Mouse (Mus musculus) T-helper 17 cell (primary cell): Measurements from ENCODE around the gene Sae1.
"Not testable (repeated sequence)": the region's sequence is repeated elsewhere in the genome, so short reads cannot be mapped to it uniquely, and the experiment has no call there.

Experiments
- in situ Hi-C, 2 experiments: fragments of 300-600 bp; cut with MboI, MseI; formaldehyde crosslinking; loops; 1 replicate in 1 of 2; 2 replicates in 1 of 2; pipeline ENCODE4 v1.15.1; 2025; ENCODE audit warnings: high pct_unique_total_duplicates in 2 of 2

Sae1 gene

GRCm38 (mm10) chr7:16310521-16311452 lies 76.8 kb downstream of the Sae1 start:
- in situ Hi-C loops: no loop called here

GRCm38 (mm10) chr7:16310020-16310520 lies 77.5 kb downstream of the Sae1 start:
- in situ Hi-C loops: no loop called here

GRCm38 (mm10) chr7:16309318-16310019 lies 78.1 kb downstream of the Sae1 start:
- in situ Hi-C loops: no loop called here

- in situ Hi-C loops: no loop called here
Measured at GRCm38 (mm10) chr7:16308555-16309317, 78.9 kb downstream of the Sae1 start.

GRCm38 (mm10) chr7:16308093-16308492 lies 79.5 kb downstream of the Sae1 start, which contains the start of gene Bbc3:
TSS of gene Bbc3 (plus strand) at chr7:16308393.
- in situ Hi-C loops: not testable (repeated sequence)

GRCm38 (mm10) chr7:16307141-16307540 lies 80.5 kb downstream of the Sae1 start:
- in situ Hi-C loops: not testable (repeated sequence)

GRCm38 (mm10) chr7:16299419-16300035 lies 88.1 kb downstream of the Sae1 start:
- in situ Hi-C loops: no loop called here

- in situ Hi-C loops: no loop called here
Measured at GRCm38 (mm10) chr7:16298927-16299326, 88.7 kb downstream of the Sae1 start.

- in situ Hi-C loops: no loop called here
Measured at GRCm38 (mm10) chr7:16297616-16298015, 90.0 kb downstream of the Sae1 start.

- in situ Hi-C loops: no loop called here
Measured at GRCm38 (mm10) chr7:16296766-16297390, 90.7 kb downstream of the Sae1 start.

- in situ Hi-C loops: no loop called here
Measured at GRCm38 (mm10) chr7:16296146-16296545, 91.5 kb downstream of the Sae1 start.

- in situ Hi-C loops: no loop called here
Measured at GRCm38 (mm10) chr7:16295321-16295900, 92.2 kb downstream of the Sae1 start.

- in situ Hi-C loops: loop anchor here in 1 of 2 experiments (5.0 kb wide), 2 partner anchors 32 to 87 kb away; no protein-coding TSS in a partner anchor
Measured at GRCm38 (mm10) chr7:16294837-16295236, 92.8 kb downstream of the Sae1 start.

GRCm38 (mm10) chr7:16294346-16294745 lies 93.3 kb downstream of the Sae1 start:
- in situ Hi-C loops: loop anchor here in 1 of 2 experiments (5.0 kb wide), 2 partner anchors 33 to 88 kb away; no protein-coding TSS in a partner anchor

GRCm38 (mm10) chr7:16287791-16288190 lies 99.8 kb downstream of the Sae1 start:
- in situ Hi-C loops: no loop called here

- in situ Hi-C loops: no loop called here
Measured at GRCm38 (mm10) chr7:16287016-16287415, 100.6 kb downstream of the Sae1 start.

GRCm38 (mm10) chr7:16286026-16286961 lies 101.3 kb downstream of the Sae1 start, which contains the start of gene Ccdc9:
TSS of gene Ccdc9 (minus strand) at chr7:16286795.
- in situ Hi-C loops: no loop called here

GRCm38 (mm10) chr7:16285450-16286025 lies 102.1 kb downstream of the Sae1 start:
- in situ Hi-C loops: no loop called here
